Mouse (Mus musculus) 3134 (cell line): ENCODE measurements around the gene Rnf183.

ENCODE experiments used
- DNase-seq: peaks from one replicate; pipeline ENCODE4 v3.0.0-alpha.2; 2011; ENCODE audit warnings: low spot score; ENCODE audit not compliant: insufficient read length; ENCODE audit errors: extremely low read depth

Rnf183 gene

GRCm38 (mm10) chr4:62389592-62390512 lies 45.2 kb downstream of the Rnf183 start:
- no peak for DNase-seq

GRCm38 (mm10) chr4:62385439-62385838 lies 49.6 kb downstream of the Rnf183 start:
- no peak for DNase-seq

GRCm38 (mm10) chr4:62384159-62384558 lies 50.9 kb downstream of the Rnf183 start:
- DNase-seq, result no peak

GRCm38 (mm10) chr4:62383752-62384151 lies 51.3 kb downstream of the Rnf183 start:
- no peak for DNase-seq

GRCm38 (mm10) chr4:62383207-62383606 lies 51.8 kb downstream of the Rnf183 start:
- no peak for DNase-seq

- DNase-seq, result no peak
Measured at GRCm38 (mm10) chr4:62379724-62380381, 55.2 kb downstream of the Rnf183 start.
